Mouse (Mus musculus): ENCODE measurements at regions not wholly inside any gene's neighbourhood (a gene's known extent, or its start where the extent isn't known, plus 50 kb on each side); places are given as distances from the start of the nearest gene placed in this dataset.

GRCm38 (mm10) chr9:47376645-47377044, 153.3 kb upstream of the Cadm1 start:
- Histone ChIP-seq H3K36me3 (ENCODE audit: control insufficient read depth, insufficient read depth, low read length) (no peaks in the 10 kb centered on the region), H3K9ac (replicated peaks; ENCODE audit: low read depth, low read length) (no peak overlapping the region), H3K4me3 (ENCODE audit: low read depth, low read length) (no peak overlapping the region), H3K9me3 (ENCODE audit: control insufficient read depth, low read length) (no peaks in the 10 kb centered on the region), H3K4me1 (ENCODE audit: control insufficient read depth, insufficient read depth, low read length) (no peaks in the 10 kb centered on the region), H3K27me3 (ENCODE audit: control insufficient read depth, insufficient read depth, low read length) (no peaks in the 10 kb centered on the region), H3K27ac (ENCODE audit: low read depth, low read length) (no peak overlapping the region), H3K4me2 (ENCODE audit: low read depth, low read length) (no peak overlapping the region)
- no peak for ATAC-seq (ENCODE audit: low read depth)
- WGBS: 88% methylated on average over 1 of the region's 1 CpGs

GRCm38 (mm10) chr9:47378541-47378940, 151.4 kb upstream of the Cadm1 start:
- Histone ChIP-seq H3K4me2 (ENCODE audit: low read depth, low read length) (no peak overlapping the region), H3K27ac (ENCODE audit: low read depth, low read length) (no peak overlapping the region), H3K4me3 (ENCODE audit: low read depth, low read length) (no peak overlapping the region), H3K4me1 (ENCODE audit: control insufficient read depth, insufficient read depth, low read length) (no peaks in the 10 kb centered on the region), H3K36me3 (ENCODE audit: control insufficient read depth, insufficient read depth, low read length) (no peaks in the 10 kb centered on the region), H3K9me3 (ENCODE audit: control insufficient read depth, low read length) (no peaks in the 10 kb centered on the region), H3K27me3 (ENCODE audit: control insufficient read depth, insufficient read depth, low read length) (no peaks in the 10 kb centered on the region), H3K9ac (replicated peaks; ENCODE audit: low read depth, low read length) (no peak overlapping the region)
- WGBS: 81% methylated on average over 5 of the region's 5 CpGs
- ATAC-seq (ENCODE audit: low read depth): no peak

GRCm38 (mm10) chr9:47380361-47380760, 149.6 kb upstream of the Cadm1 start:
- Histone ChIP-seq H3K36me3 (ENCODE audit: control insufficient read depth, insufficient read depth, low read length) (no peaks in the 10 kb centered on the region), H3K4me2 (ENCODE audit: low read depth, low read length) (no peak overlapping the region), H3K27ac (ENCODE audit: low read depth, low read length) (no peak overlapping the region), H3K9ac (replicated peaks; ENCODE audit: low read depth, low read length) (no peak overlapping the region), H3K9me3 (ENCODE audit: control insufficient read depth, low read length) (no peaks in the 10 kb centered on the region), H3K27me3 (ENCODE audit: control insufficient read depth, insufficient read depth, low read length) (no peaks in the 10 kb centered on the region), H3K4me3 (ENCODE audit: low read depth, low read length) (no peak overlapping the region), H3K4me1 (ENCODE audit: control insufficient read depth, insufficient read depth, low read length) (peaks cover 7% of the 10 kb centered on the region; the same call in 1 of the 2 replicates)
- WGBS: 73% methylated on average over 7 of the region's 7 CpGs
- no peak for ATAC-seq (ENCODE audit: low read depth)

GRCm38 (mm10) chr9:47384185-47384854, 145.7 kb upstream of the Cadm1 start:
- ATAC-seq (ENCODE audit: low read depth): peak; percentile 49; the same call in 1 of the 2 replicates
- peaks cover 7% of the 10 kb centered on the region; the same call in 1 of the 2 replicates for H3K4me1 ChIP-seq (ENCODE audit: control insufficient read depth, insufficient read depth, low read length)
- H3K27ac ChIP-seq (ENCODE audit: low read depth, low read length): no peak overlapping the region
- H3K9ac ChIP-seq (replicated peaks; ENCODE audit: low read depth, low read length): no peak overlapping the region
- H3K4me2 ChIP-seq (ENCODE audit: low read depth, low read length): no peak overlapping the region
- H3K36me3 ChIP-seq (ENCODE audit: control insufficient read depth, insufficient read depth, low read length): no peaks in the 10 kb centered on the region
- 23% methylated on average over 4 of the region's 4 CpGs for WGBS
- no peaks in the 10 kb centered on the region for H3K9me3 ChIP-seq (ENCODE audit: control insufficient read depth, low read length)
- H3K4me3 ChIP-seq (ENCODE audit: low read depth, low read length): no peak overlapping the region
- no peaks in the 10 kb centered on the region for H3K27me3 ChIP-seq (ENCODE audit: control insufficient read depth, insufficient read depth, low read length)

- Histone ChIP-seq H3K4me2 (ENCODE audit: low read depth, low read length) (peak overlapping the region; percentile 4; the same call in 1 of the 2 replicates), H3K27ac (ENCODE audit: low read depth, low read length) (no peak overlapping the region), H3K4me1 (ENCODE audit: control insufficient read depth, insufficient read depth, low read length) (peaks cover 7% of the 10 kb centered on the region; the same call in 1 of the 2 replicates), H3K36me3 (ENCODE audit: control insufficient read depth, insufficient read depth, low read length) (no peaks in the 10 kb centered on the region), H3K9ac (replicated peaks; ENCODE audit: low read depth, low read length) (no peak overlapping the region), H3K27me3 (ENCODE audit: control insufficient read depth, insufficient read depth, low read length) (no peaks in the 10 kb centered on the region), H3K9me3 (ENCODE audit: control insufficient read depth, low read length) (no peaks in the 10 kb centered on the region), H3K4me3 (ENCODE audit: low read depth, low read length) (no peak overlapping the region)
- 65% methylated on average over 11 of the region's 11 CpGs for WGBS
- ATAC-seq (ENCODE audit: low read depth): no peak
Observed at GRCm38 (mm10) chr9:47386646-47387045, 143.3 kb upstream of the Cadm1 start.

- Histone ChIP-seq H3K4me3 (ENCODE audit: low read depth, low read length) (no peak overlapping the region), H3K27me3 (ENCODE audit: control insufficient read depth, insufficient read depth, low read length) (no peaks in the 10 kb centered on the region), H3K36me3 (ENCODE audit: control insufficient read depth, insufficient read depth, low read length) (no peaks in the 10 kb centered on the region), H3K9ac (replicated peaks; ENCODE audit: low read depth, low read length) (no peak overlapping the region), H3K27ac (ENCODE audit: low read depth, low read length) (no peak overlapping the region), H3K9me3 (ENCODE audit: control insufficient read depth, low read length) (no peaks in the 10 kb centered on the region), H3K4me2 (ENCODE audit: low read depth, low read length) (no peak overlapping the region), H3K4me1 (ENCODE audit: control insufficient read depth, insufficient read depth, low read length) (peaks cover 7% of the 10 kb centered on the region; the same call in 1 of the 2 replicates)
- WGBS: 69% methylated on average over 4 of the region's 4 CpGs
- ATAC-seq (ENCODE audit: low read depth): no peak
Observed at GRCm38 (mm10) chr9:47387221-47387620, 142.8 kb upstream of the Cadm1 start.

- ATAC-seq (ENCODE audit: low read depth): no peak
- no peaks in the 10 kb centered on the region for H3K9me3 ChIP-seq (ENCODE audit: control insufficient read depth, low read length)
- no peaks in the 10 kb centered on the region for H3K27me3 ChIP-seq (ENCODE audit: control insufficient read depth, insufficient read depth, low read length)
- H3K36me3 ChIP-seq (ENCODE audit: control insufficient read depth, insufficient read depth, low read length): no peaks in the 10 kb centered on the region
- H3K4me2 ChIP-seq (ENCODE audit: low read depth, low read length): no peak overlapping the region
- H3K4me1 ChIP-seq (ENCODE audit: control insufficient read depth, insufficient read depth, low read length): peaks cover 7% of the 10 kb centered on the region; the same call in 1 of the 2 replicates
- no peak overlapping the region for H3K27ac ChIP-seq (ENCODE audit: low read depth, low read length)
- H3K4me3 ChIP-seq (ENCODE audit: low read depth, low read length): no peak overlapping the region
- WGBS: 53% methylated on average over 8 of the region's 8 CpGs
- H3K9ac ChIP-seq (replicated peaks; ENCODE audit: low read depth, low read length): no peak overlapping the region
Observed at GRCm38 (mm10) chr9:47387716-47388300, 142.2 kb upstream of the Cadm1 start.

- 96% methylated on average over 6 of the region's 6 CpGs for WGBS
Observed at GRCm38 (mm10) chr9:47389901-47390300, 140.1 kb upstream of the Cadm1 start.

GRCm38 (mm10) chr9:47391669-47392068, 138.3 kb upstream of the Cadm1 start:
- Histone ChIP-seq H3K4me2 (ENCODE audit: low read depth, low read length) (no peak overlapping the region), H3K36me3 (ENCODE audit: control insufficient read depth, insufficient read depth, low read length) (no peaks in the 10 kb centered on the region), H3K27me3 (ENCODE audit: control insufficient read depth, insufficient read depth, low read length) (no peaks in the 10 kb centered on the region), H3K27ac (ENCODE audit: low read depth, low read length) (no peak overlapping the region), H3K9me3 (ENCODE audit: control insufficient read depth, low read length) (no peaks in the 10 kb centered on the region), H3K9ac (replicated peaks; ENCODE audit: low read depth, low read length) (no peak overlapping the region), H3K4me1 (ENCODE audit: control insufficient read depth, insufficient read depth, low read length) (no peaks in the 10 kb centered on the region), H3K4me3 (ENCODE audit: low read depth, low read length) (no peak overlapping the region)
- no peak for ATAC-seq (ENCODE audit: low read depth)
- WGBS: 85% methylated on average over 5 of the region's 5 CpGs

More at GRCm38 (mm10) chr9:47389901-47390300, 140.1 kb upstream of the Cadm1 start:
- no peak overlapping the region for H3K4me3 ChIP-seq (ENCODE audit: low read depth, low read length)
- no peaks in the 10 kb centered on the region for H3K27me3 ChIP-seq (ENCODE audit: control insufficient read depth, insufficient read depth, low read length)
- H3K27ac ChIP-seq (ENCODE audit: low read depth, low read length): no peak overlapping the region
- no peaks in the 10 kb centered on the region for H3K9me3 ChIP-seq (ENCODE audit: control insufficient read depth, low read length)
- ATAC-seq (ENCODE audit: low read depth): no peak
- no peaks in the 10 kb centered on the region; the same call in 1 of the 2 replicates for H3K4me1 ChIP-seq (ENCODE audit: control insufficient read depth, insufficient read depth, low read length)
- no peak overlapping the region for H3K9ac ChIP-seq (replicated peaks; ENCODE audit: low read depth, low read length)
- H3K4me2 ChIP-seq (ENCODE audit: low read depth, low read length): no peak overlapping the region
- no peaks in the 10 kb centered on the region for H3K36me3 ChIP-seq (ENCODE audit: control insufficient read depth, insufficient read depth, low read length)

Measured in neural tube, embryonic 14.5 days (tissue).